Mouse (Mus musculus) heart, postnatal 0 days (tissue): ENCODE measurements around the gene Fbxw17.

Source experiments
- CTCF ChIP-seq: IDR thresholded peaks from 2 replicates; pipeline ENCODE4 v1.5.1; 2016; ENCODE audit warnings: antibody characterized with exemption, control low read depth, low read depth
- EP300 ChIP-seq: IDR thresholded peaks from 2 replicates; pipeline ENCODE4 v1.6.1; 2016; ENCODE audit warnings: antibody characterized with exemption, low read depth

DNA sequence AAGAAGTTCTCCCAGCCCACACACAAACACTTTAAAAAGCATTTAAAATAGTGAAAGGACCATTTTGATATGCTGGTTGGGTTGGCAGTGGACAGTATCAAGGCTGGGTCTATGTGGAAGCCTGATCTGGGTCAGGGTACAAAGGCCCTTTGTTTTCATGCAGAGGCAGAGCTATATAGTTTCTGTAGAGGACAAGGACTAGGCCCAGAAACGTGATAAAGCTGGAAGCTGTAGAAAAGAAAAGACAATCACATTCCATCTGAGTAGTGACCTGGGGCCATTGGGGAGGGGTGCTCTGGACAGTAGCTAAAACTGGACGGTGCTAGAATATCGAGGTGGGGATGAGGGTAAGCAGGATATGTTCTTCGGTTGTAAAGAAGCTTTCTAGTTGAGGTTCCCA is 27.6 kb downstream of the Fbxw17 start:
- TF ChIP-seq EP300 (no peak), CTCF (no peak)
